Mouse (Mus musculus) embryonic facial prominence, embryonic 12.5 days (tissue): ENCODE measurements around the gene Ccl17. TPM values are rescaled to one million over a fixed set of nuclear protein-coding genes. Genes with fewer than 3 reads are reported as not detected.

Experiments
- ATAC-seq: fragments of 200-750 bp; cut with Nextera tagmentation; 2 replicates; pipeline ENCODE4 v1.8.0; 2017; ENCODE audit not compliant: insufficient number of reproducible peaks, insufficient read depth, low FRiP score, low TSS enrichment
- H3K27ac ChIP-seq: fragments of 300-500 bp; sonication (generic); 2 replicates; pipeline ENCODE4 v1.5.1; 2016; ENCODE audit warnings: mild to moderate bottlenecking
- H3K27me3 ChIP-seq: fragments of 300-500 bp; sonication (generic); 2 replicates; pipeline ENCODE4 v1.6.1; 2016; ENCODE audit warnings: mild to moderate bottlenecking, moderate library complexity
- H3K36me3 ChIP-seq: fragments of 300-500 bp; sonication (generic); 2 replicates; pipeline ENCODE4 v1.6.1; 2016; ENCODE audit warnings: mild to moderate bottlenecking
- H3K4me1 ChIP-seq: fragments of 300-500 bp; sonication (generic); 2 replicates; pipeline ENCODE4 v1.6.1; 2016
- H3K4me2 ChIP-seq: fragments of 300-500 bp; sonication (generic); replicated peaks from 2 replicates; pipeline ENCODE4 v1.6.1; 2016; ENCODE audit warnings: mild to moderate bottlenecking, moderate library complexity
- H3K4me3 ChIP-seq: fragments of 300-500 bp; sonication (generic); 2 replicates; pipeline ENCODE4 v1.5.1; 2016; ENCODE audit warnings: mild to moderate bottlenecking
- H3K9ac ChIP-seq: fragments of 300-500 bp; sonication (generic); 2 replicates; pipeline ENCODE4 v1.6.1; 2016; ENCODE audit warnings: mild to moderate bottlenecking, moderate library complexity
- H3K9me3 ChIP-seq: fragments of 300-500 bp; sonication (generic); 2 replicates; pipeline ENCODE4 v1.6.1; 2016; ENCODE audit warnings: mild to moderate bottlenecking, moderate library complexity
- WGBS: fragments of 180-500 bp; shearing (Covaris S2); methylation state at CpG from one replicate; pipeline ENCODE4 v1.1.7; 2016; 5-methylcytosine and 5-hydroxymethylcytosine counted together
- polyA plus RNA-seq: library from polyadenylated mRNA; unstranded; fragments of >200 nt; fragmentation: Nextera tagmentation; extraction: Ambion mirVana; gene quantifications from 2 replicates; pipeline ENCODE4 v1.2.1, GENCODE M21; 2016

Gene Ccl17
- polyA plus RNA-seq, 1 experiment from 2014 or later: not detected

GRCm38 (mm10) chr8:94779534-94780294 is 30.5 kb upstream of the Ccl17 start:
- Histone ChIP-seq H3K9me3 (no peaks in the 10 kb centered on the region), H3K4me2 (no peak overlapping the region), H3K36me3 (no peaks in the 10 kb centered on the region), H3K27me3 (no peaks in the 10 kb centered on the region), H3K9ac (no peak overlapping the region), H3K4me3 (no peak overlapping the region), H3K27ac (no peak overlapping the region), H3K4me1 (peaks cover 16% of the 10 kb centered on the region)
- ATAC-seq: no peak
- WGBS: 92% methylated on average over 16 of the region's 16 CpGs

GRCm38 (mm10) chr8:94780491-94781154 is 29.6 kb upstream of the Ccl17 start:
- Histone ChIP-seq H3K36me3 (no peaks in the 10 kb centered on the region), H3K9ac (0 out of 2 replicates have a peak overlapping the region, but pooled peaks have one; percentile 3), H3K4me3 (no peak overlapping the region), H3K27me3 (no peaks in the 10 kb centered on the region), H3K27ac (no peak overlapping the region), H3K4me2 (no peak overlapping the region), H3K4me1 (peaks cover 23% of the 10 kb centered on the region), H3K9me3 (no peaks in the 10 kb centered on the region)
- no peak for ATAC-seq
- 80% methylated on average over 21 of the region's 21 CpGs for WGBS

GRCm38 (mm10) chr8:94781155-94781837 is 29.0 kb upstream of the Ccl17 start:
- Histone ChIP-seq H3K27me3 (no peaks in the 10 kb centered on the region), H3K36me3 (no peaks in the 10 kb centered on the region), H3K27ac (no peak overlapping the region), H3K4me3 (no peak overlapping the region), H3K4me2 (0 out of 2 replicates have a peak overlapping the region, but pooled peaks have one; percentile 17), H3K4me1 (peaks cover 24% of the 10 kb centered on the region), H3K9me3 (no peaks in the 10 kb centered on the region), H3K9ac (0 out of 2 replicates have a peak overlapping the region, but pooled peaks have one; percentile 3)
- 56% methylated on average over 7 of the region's 7 CpGs for WGBS
- no peak for ATAC-seq

DNA sequence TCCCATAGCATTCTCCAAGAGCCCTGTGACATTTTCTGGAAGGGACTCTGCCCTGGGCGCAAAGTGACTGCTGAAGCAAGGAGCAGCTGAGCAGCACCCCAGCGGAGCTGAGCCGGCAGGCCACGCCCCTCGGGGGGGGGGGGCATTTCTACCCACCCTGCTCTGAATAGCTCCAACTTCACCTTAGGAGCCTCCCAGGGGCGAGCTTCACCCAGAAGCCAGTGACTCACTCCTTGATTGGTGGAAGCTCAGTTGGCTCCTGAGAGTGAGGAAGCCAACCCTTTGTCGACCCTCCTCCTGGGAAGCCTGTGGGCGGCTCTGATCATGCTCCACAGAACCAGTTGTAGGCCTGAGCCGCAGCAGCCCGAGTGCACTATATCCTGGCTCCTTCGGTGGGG is 28.4 kb upstream of the Ccl17 start:
- Histone ChIP-seq H3K4me3 (no peak overlapping the region), H3K9me3 (no peaks in the 10 kb centered on the region), H3K27ac (no peak overlapping the region), H3K9ac (no peak overlapping the region), H3K27me3 (no peaks in the 10 kb centered on the region), H3K4me1 (peaks cover 24% of the 10 kb centered on the region), H3K36me3 (no peaks in the 10 kb centered on the region), H3K4me2 (peak overlapping the region; percentile 17; the same call in 1 of the 2 replicates)
- ATAC-seq: no peak
- 10% methylated on average over 11 of the region's 11 CpGs for WGBS

GRCm38 (mm10) chr8:94783890-94784289 is 26.4 kb upstream of the Ccl17 start:
- no peak for ATAC-seq
- Histone ChIP-seq H3K4me2 (no peak overlapping the region), H3K4me3 (no peak overlapping the region), H3K36me3 (no peaks in the 10 kb centered on the region), H3K27me3 (no peaks in the 10 kb centered on the region), H3K27ac (no peak overlapping the region), H3K4me1 (peaks cover 21% of the 10 kb centered on the region), H3K9me3 (no peaks in the 10 kb centered on the region), H3K9ac (no peak overlapping the region)
- 55% methylated on average over 4 of the region's 4 CpGs for WGBS

- H3K9me3 ChIP-seq: no peaks in the 10 kb centered on the region
- H3K36me3 ChIP-seq: no peaks in the 10 kb centered on the region
- H3K27ac ChIP-seq: no peak overlapping the region
- no peaks in the 10 kb centered on the region for H3K27me3 ChIP-seq
- H3K4me1 ChIP-seq: peaks cover 21% of the 10 kb centered on the region
- no peak overlapping the region for H3K9ac ChIP-seq
- no peak overlapping the region for H3K4me2 ChIP-seq
- H3K4me3 ChIP-seq: no peak overlapping the region
- no peak for ATAC-seq
- 64% methylated on average over 12 of the region's 12 CpGs for WGBS
Measured at GRCm38 (mm10) chr8:94785247-94785985, 24.8 kb upstream of the Ccl17 start.

- no peak overlapping the region for H3K4me2 ChIP-seq
- H3K27me3 ChIP-seq: no peaks in the 10 kb centered on the region
- WGBS: 66% methylated on average over 6 of the region's 6 CpGs
- H3K27ac ChIP-seq: no peak overlapping the region
- no peak overlapping the region for H3K4me3 ChIP-seq
- H3K4me1 ChIP-seq: peaks cover 21% of the 10 kb centered on the region
- H3K9me3 ChIP-seq: no peaks in the 10 kb centered on the region
- H3K9ac ChIP-seq: no peak overlapping the region
- H3K36me3 ChIP-seq: no peaks in the 10 kb centered on the region
- no peak for ATAC-seq
Measured at GRCm38 (mm10) chr8:94785995-94786595, 24.2 kb upstream of the Ccl17 start.

DNA sequence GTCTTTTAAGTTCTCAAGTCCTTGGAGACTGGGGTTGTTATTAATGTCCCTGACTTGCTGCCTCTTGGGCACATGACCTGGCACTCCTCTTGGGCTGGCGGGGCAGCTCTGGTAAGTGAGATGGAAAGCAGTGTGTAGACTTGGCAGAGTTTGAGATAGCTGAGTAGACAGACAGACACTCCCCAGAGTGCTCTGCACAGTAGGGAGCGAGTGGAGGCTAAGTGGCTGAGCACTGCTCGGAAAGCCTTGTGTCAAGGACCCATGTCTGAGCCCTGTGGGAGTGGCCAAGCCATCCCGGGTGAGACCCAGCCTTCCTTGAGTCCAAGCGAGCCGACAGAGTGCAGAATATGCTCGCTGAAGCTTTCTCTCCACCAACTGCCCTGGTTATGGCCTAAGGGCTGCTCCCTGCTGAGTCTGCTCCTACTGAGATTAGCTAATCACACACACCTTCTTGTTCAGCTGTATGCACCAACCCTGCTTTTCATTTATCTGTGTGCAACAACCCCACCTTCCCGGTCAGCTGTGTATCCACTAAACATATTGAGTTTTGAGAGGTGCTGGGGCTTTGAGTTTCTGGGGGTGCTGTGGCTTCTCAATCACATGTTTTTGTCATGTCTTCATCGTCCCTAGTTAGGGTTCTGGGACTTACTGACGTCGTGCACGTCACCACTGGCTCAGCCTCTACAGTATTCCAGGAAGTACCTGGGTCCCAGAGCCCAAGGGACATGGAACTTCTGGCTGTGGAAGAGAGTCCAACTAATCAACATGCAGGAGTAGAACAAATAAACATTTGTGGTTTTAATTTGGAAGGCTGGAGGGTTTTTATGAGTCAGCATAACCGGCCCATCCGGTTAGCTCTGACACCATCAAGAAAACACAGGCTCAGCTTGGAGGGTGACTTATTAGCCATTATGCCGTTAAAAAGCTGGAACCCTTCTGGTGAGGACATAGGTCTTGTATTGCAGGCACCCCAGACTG is 22.4 kb upstream of the Ccl17 start:
- Histone ChIP-seq H3K27me3 (no peaks in the 10 kb centered on the region), H3K27ac (no peak overlapping the region), H3K4me1 (peaks cover 16% of the 10 kb centered on the region; the same call in 1 of the 2 replicates), H3K9ac (no peak overlapping the region), H3K4me2 (no peak overlapping the region), H3K4me3 (no peak overlapping the region), H3K9me3 (no peaks in the 10 kb centered on the region), H3K36me3 (no peaks in the 10 kb centered on the region)
- ATAC-seq: no peak
- 56% methylated on average over 15 of the region's 15 CpGs for WGBS

DNA sequence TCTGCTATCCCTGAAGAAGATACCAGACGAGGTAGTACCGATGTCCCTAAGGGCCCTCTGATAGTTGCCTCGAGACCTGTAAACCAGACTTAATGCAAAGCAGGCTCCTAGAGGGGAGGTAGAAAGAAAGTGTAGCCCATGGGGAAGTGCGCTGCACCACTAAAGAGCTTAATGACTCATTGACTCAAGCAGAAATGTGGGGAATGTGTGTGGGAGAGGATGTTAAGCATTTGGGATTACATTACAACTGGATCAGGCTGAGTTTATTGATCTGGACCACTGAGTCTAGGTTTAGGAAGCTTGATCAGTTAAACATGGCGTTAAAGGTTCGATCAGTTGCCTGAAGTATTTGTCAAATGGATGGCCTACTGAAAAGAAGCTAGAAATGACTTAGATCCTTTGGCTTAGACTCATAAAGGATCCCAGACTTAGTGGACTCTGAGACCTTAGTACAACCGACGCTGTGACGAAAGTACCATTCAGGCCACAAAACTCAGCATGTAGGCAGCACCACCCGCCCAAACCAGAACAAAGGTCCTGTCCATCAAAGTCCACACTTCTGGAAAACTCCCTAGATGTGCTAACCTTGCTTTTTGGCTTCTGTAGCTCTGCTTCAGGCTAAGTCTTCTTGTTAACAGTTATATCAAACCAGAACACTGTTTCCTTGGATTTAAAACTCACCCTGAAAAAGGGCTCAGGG is 20.8 kb upstream of the Ccl17 start:
- ATAC-seq: no peak
- H3K4me3 ChIP-seq: no peak overlapping the region
- no peaks in the 10 kb centered on the region for H3K27me3 ChIP-seq
- H3K4me1 ChIP-seq: peaks cover 16% of the 10 kb centered on the region; the same call in 1 of the 2 replicates
- no peak overlapping the region for H3K4me2 ChIP-seq
- no peak overlapping the region for H3K27ac ChIP-seq
- no peaks in the 10 kb centered on the region for H3K9me3 ChIP-seq
- WGBS: 70% methylated on average over 10 of the region's 10 CpGs
- H3K36me3 ChIP-seq: no peaks in the 10 kb centered on the region
- H3K9ac ChIP-seq: no peak overlapping the region

DNA sequence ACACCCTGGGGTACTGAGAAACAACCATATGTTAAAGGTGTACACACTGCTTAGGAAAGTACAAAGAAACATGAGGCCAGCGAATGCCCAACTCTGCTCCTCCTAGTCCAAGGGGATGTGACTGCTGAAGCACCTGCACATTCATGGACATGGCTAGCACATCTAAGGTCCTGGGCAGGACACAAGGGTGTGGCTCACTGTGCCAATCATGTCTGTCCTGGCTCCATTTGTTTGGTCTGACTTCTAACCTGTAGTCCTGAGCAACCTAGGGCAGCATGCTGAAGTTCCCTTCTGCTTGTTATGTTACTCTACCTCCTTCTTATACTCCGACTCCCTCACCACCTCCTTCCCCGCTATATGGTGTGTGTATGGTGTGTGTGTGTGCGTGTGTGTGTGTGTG is 15.9 kb upstream of the Ccl17 start:
- Histone ChIP-seq H3K27me3 (no peaks in the 10 kb centered on the region), H3K9ac (no peak overlapping the region), H3K36me3 (no peaks in the 10 kb centered on the region), H3K4me1 (no peaks in the 10 kb centered on the region), H3K27ac (no peak overlapping the region), H3K9me3 (no peaks in the 10 kb centered on the region), H3K4me2 (no peak overlapping the region), H3K4me3 (no peak overlapping the region)
- no peak for ATAC-seq
- 93% methylated on average over 4 of the region's 4 CpGs for WGBS
